14 mouse cellular contexts compared by ENCODE assay signal in the genomic region with DNA sequence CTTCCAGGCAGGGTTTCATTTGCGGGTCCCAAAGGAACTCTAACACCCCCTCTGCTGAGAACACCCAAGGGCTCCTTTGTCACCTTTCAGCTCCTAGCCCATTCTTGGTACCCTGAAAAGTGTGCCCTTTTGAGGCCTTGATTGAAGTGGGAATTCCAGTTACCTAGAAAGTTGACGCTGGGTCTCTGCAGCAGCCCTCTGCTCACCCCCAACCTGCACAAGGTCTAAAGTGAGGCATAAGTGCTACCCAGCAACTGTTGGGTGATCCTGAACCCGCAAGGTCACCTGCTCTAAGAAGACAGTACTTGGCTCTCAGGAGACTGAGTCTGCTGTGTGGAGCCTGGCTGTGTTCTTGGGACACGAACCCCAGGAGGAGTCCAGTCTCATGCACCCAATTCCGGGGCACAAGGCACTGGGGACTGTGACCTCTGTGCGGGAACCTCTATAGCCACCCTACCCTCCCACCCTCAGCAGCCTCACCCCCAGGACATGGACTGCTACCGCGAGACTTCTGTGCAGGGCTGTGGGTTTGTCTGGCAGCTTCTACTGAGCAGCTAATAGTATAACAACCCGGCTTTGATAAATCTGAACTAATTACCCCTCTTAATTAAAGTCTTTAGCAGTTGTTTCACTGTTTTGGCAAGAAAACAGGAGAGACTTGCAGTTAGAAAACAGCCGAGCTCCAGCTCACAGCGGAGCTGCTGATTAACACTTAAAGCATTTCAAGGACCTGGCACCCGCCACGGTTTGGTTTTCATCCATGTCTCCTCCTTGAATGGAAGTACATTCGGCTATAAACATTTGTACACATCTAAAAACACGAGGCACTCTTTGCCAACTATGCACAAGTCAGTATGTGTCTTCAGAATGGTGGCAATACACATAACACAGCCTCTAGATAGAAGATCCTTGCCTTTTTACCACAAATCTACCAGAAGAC. TPM values are rescaled to one million over a fixed set of nuclear protein-coding genes. Genes with fewer than 3 reads are reported as not detected.
DNase-seq lines count a peak whose midpoint lies in the region.
"Had no signal": no experiment of that assay in that cellular context is flagged by ENCODE, and none has a peak within 500 bp of the region (broad histone marks: within the 10 kb centered on the region; RNA-seq: fewer than 3 reads in every experiment).

No protein-coding gene starts in this region.

- peak overlapping the region; percentile 81 for H3K4me3 ChIP-seq in forebrain, embryonic 10.5 days
- H3K4me3 ChIP-seq: heart, embryonic 15.5 days had no signal

- peak; percentile 38 for DNase-seq in adrenal gland, adult 8-10 months
- DNase-seq in adrenal gland, adult 18-20 months (ENCODE audit: low spot score in 2 of 2): no peak
- DNase-seq in lung, adult 18-20 months: peak; percentile 48 to 60
- no peak for DNase-seq in lung, postnatal 25 days (ENCODE audit: low spot score)
- peak; percentile 47 for DNase-seq in forebrain, embryonic 10.5 days (ENCODE audit: extremely low spot score, low spot score)
- peak; percentile 64 for DNase-seq in lung, postnatal 36 days
- DNase-seq in ovary, postnatal 36 days (ENCODE audit: low spot score): no peak
- no peak for DNase-seq in urinary bladder, adult 2 months (ENCODE audit: low spot score)
- DNase-seq: spleen, adult 18-20 months had no signal

- H3K27ac ChIP-seq in forebrain, embryonic 10.5 days: peak overlapping the region; percentile 99
- H3K27ac ChIP-seq: heart, embryonic 15.5 days had no signal

- peaks cover 8% of the 10 kb centered on the region for H3K36me3 ChIP-seq in forebrain, embryonic 10.5 days (replicated peaks)
- H3K36me3 ChIP-seq: heart, embryonic 15.5 days had no signal

- H3K4me1 ChIP-seq in forebrain, embryonic 10.5 days: peaks cover 60% of the 10 kb centered on the region

- H3K9me3 ChIP-seq in forebrain, embryonic 10.5 days: no peaks in the 10 kb centered on the region
- H3K9me3 ChIP-seq: heart, embryonic 15.5 days had no signal

- H3K27me3 ChIP-seq in forebrain, embryonic 10.5 days (ENCODE audit: poor library complexity, severe bottlenecking): peaks cover 85% of the 10 kb centered on the region

- 3% methylated on average over 15 of the region's 15 CpGs for WGBS in forebrain, embryonic 10.5 days

RNA-seq across cellular contexts. Expression of a gene that starts 4.1 kb away (rescaled TPM):
- total RNA-seq in adrenal gland, adult 8-10 months (2022): not detected
- not detected for total RNA-seq in adrenal gland, adult 18-20 months (2021)
- polyA plus RNA-seq in forebrain, embryonic 10.5 days (2016; fragmentation: Nextera tagmentation; extraction: Ambion mirVana): 35.1 and 38.2 TPM in 2 replicates
- polyA plus RNA-seq in urinary bladder, adult 2 months (2012; rRNA removed): not detected in 2 replicates
- total RNA-seq: ES-E14; gastrocnemius, adult 18-20 months had no signal
- polyA plus RNA-seq: activated CD4-positive, CD25-positive, alpha-beta regulatory T cell, adult 4 months; heart, embryonic 15.5 days; intestine, postnatal 0 days had no signal

Comparison
In these comparisons a context has a peak if more than half of its experiments do, and no peak if none do; other contexts are left out.
1. DNase-seq: peak in adrenal gland, adult 8-10 months (single experiment), lung, adult 18-20 months (2 of 2), forebrain, embryonic 10.5 days (single experiment) and lung, postnatal 36 days (single experiment); none in adrenal gland, adult 18-20 months (0 of 2), lung, postnatal 25 days (single experiment), ovary, postnatal 36 days (single experiment) and urinary bladder, adult 2 months (single experiment).